Mouse (Mus musculus): Measurements from ENCODE around the gene Fndc3c1.

Fndc3c1 gene

GRCm38 (mm10) chrX:106485101-106485651, at the start of gene Fndc3c1:
TSS of gene Fndc3c1 (minus strand) at chrX:106485401.
- in situ Hi-C loops (cut with MboI, MseI), result loop anchor here (25.0 kb wide), 1 partner anchor 677 kb away; no protein-coding TSS in a partner anchor

GRCm38 (mm10) chrX:106486451-106486850, 1.2 kb upstream of the Fndc3c1 start:
- in situ Hi-C loops (cut with MboI, MseI), result loop anchor here (25.0 kb wide), 1 partner anchor 676 kb away; no protein-coding TSS in a partner anchor

GRCm38 (mm10) chrX:106485671-106486070, 470 bp upstream of the Fndc3c1 start:
- in situ Hi-C loops (cut with MboI, MseI), result loop anchor here (25.0 kb wide), 1 partner anchor 677 kb away; no protein-coding TSS in a partner anchor

GRCm38 (mm10) chrX:106479891-106480290, 5.3 kb downstream of the Fndc3c1 start:
- in situ Hi-C loops (cut with MboI, MseI), result loop anchor here (25.0 kb wide), 1 partner anchor 682 kb away; no protein-coding TSS in a partner anchor

- in situ Hi-C loops (cut with MboI, MseI), result no loop called here
Measured at GRCm38 (mm10) chrX:106385304-106385703, 99.9 kb downstream of the Fndc3c1 start.

- in situ Hi-C loops (cut with MboI, MseI), result no loop called here
Measured at GRCm38 (mm10) chrX:106380608-106381007, 104.6 kb downstream of the Fndc3c1 start.
